Mouse (Mus musculus) stomach, postnatal 0 days (tissue): ENCODE results near the gene Tuba4a.

ENCODE experiments used
- CTCF ChIP-seq: IDR thresholded peaks from 2 replicates; pipeline ENCODE4 v1.5.1; 2016; ENCODE audit warnings: antibody characterized with exemption, low read depth, mild to moderate bottlenecking, moderate library complexity
- EP300 ChIP-seq: optimal IDR thresholded peaks from 2 replicates; pipeline ENCODE3; 2016; ENCODE audit warnings: antibody characterized with exemption

- TF ChIP-seq EP300 (no peak), CTCF (no peak)
Observed at GRCm38 (mm10) chr1:75262969-75263951, 43.6 kb upstream of the Tuba4a start.
